ENCODE assay signal across 8 mouse cellular contexts in genomic region chr13:110139339-110139738, GRCm38 (mm10).
DNase-seq lines count a peak whose midpoint lies in the region; ATAC-seq lines count a peak whose summit lies in the region.

No protein-coding gene starts in this region.

- no peak overlapping the region for H3K9ac ChIP-seq in midbrain, embryonic 16.5 days (ENCODE audit: low read depth, low read length)
- no peak overlapping the region for H3K9ac ChIP-seq in midbrain, embryonic 13.5 days (replicated peaks)

- H3K27me3 ChIP-seq in midbrain, embryonic 16.5 days (ENCODE audit: control insufficient read depth, insufficient read depth, low read depth, low read length): no peaks in the 10 kb centered on the region
- no peaks in the 10 kb centered on the region for H3K27me3 ChIP-seq in midbrain, embryonic 13.5 days

- ATAC-seq in midbrain, embryonic 16.5 days: 0 out of 2 replicates have a peak, but pooled peaks have one; percentile 32
- no peak for ATAC-seq in midbrain, embryonic 13.5 days
- no peak for ATAC-seq in granulocyte monocyte progenitor cell, adult 5-6 weeks (replicated peaks; ENCODE audit: poor library complexity, severe bottlenecking)

- WGBS in midbrain, embryonic 16.5 days: 67% methylated on average over 5 of the region's 5 CpGs
- WGBS in midbrain, embryonic 13.5 days: 78% methylated on average over 5 of the region's 5 CpGs

- H3K9me3 ChIP-seq in midbrain, embryonic 16.5 days (replicated peaks; ENCODE audit: control insufficient read depth, low read length, poor library complexity, severe bottlenecking): no peaks in the 10 kb centered on the region
- no peaks in the 10 kb centered on the region for H3K9me3 ChIP-seq in midbrain, embryonic 13.5 days

- no peak overlapping the region for H3K4me2 ChIP-seq in midbrain, embryonic 16.5 days (ENCODE audit: low read length)
- no peak overlapping the region for H3K4me2 ChIP-seq in midbrain, embryonic 13.5 days (replicated peaks)

- H3K4me1 ChIP-seq in midbrain, embryonic 16.5 days (ENCODE audit: control insufficient read depth, insufficient read depth, low read length): peaks cover 6% of the 10 kb centered on the region
- H3K4me1 ChIP-seq in midbrain, embryonic 13.5 days (replicated peaks): peaks cover 18% of the 10 kb centered on the region

- H3K36me3 ChIP-seq in midbrain, embryonic 16.5 days (ENCODE audit: control insufficient read depth, insufficient read depth, low read length): no peaks in the 10 kb centered on the region
- no peaks in the 10 kb centered on the region for H3K36me3 ChIP-seq in midbrain, embryonic 13.5 days

- DNase-seq in adrenal gland, postnatal 36 days: peak; percentile 6 to 22
- no peak for DNase-seq in adrenal gland, adult 2 months
- DNase-seq in layer of hippocampus, adult 9-11 months: peak; percentile 76
- DNase-seq in right cerebral cortex, postnatal 4 days: peak; percentile 32
- no peak for DNase-seq in retina, postnatal 1 day

- peak overlapping the region; percentile 39; the same call in 1 of the 2 replicates for H3K27ac ChIP-seq in midbrain, embryonic 16.5 days (ENCODE audit: low read length)
- H3K27ac ChIP-seq in midbrain, embryonic 13.5 days: no peak overlapping the region; the same call in 1 of the 2 replicates

- H3K4me3 ChIP-seq in midbrain, embryonic 16.5 days (ENCODE audit: low read depth, low read length): no peak overlapping the region
- no peak overlapping the region for H3K4me3 ChIP-seq in midbrain, embryonic 13.5 days (replicated peaks)

Comparison
In these comparisons a context has a peak if more than half of its experiments do, and no peak if none do; other contexts are left out.
1. DNase-seq: peak in adrenal gland, postnatal 36 days (2 of 2), layer of hippocampus, adult 9-11 months (single experiment) and right cerebral cortex, postnatal 4 days (single experiment); none in adrenal gland, adult 2 months (single experiment) and retina, postnatal 1 day (single experiment).